Mouse (Mus musculus): Measurements from ENCODE around the gene 9130008F23Rik. TPM values are rescaled to one million over a fixed set of nuclear protein-coding genes. Genes with fewer than 3 reads are reported as not detected.

The 9130008F23Rik gene
- total and polyA plus RNA-seq, 3 experiments = not detected

- no peak overlapping the region for H3K27ac ChIP-seq (ENCODE audit: insufficient read depth, low read depth)
- H3K4me3 ChIP-seq (replicated peaks in 1 of 3; ENCODE audit: low read depth in 2 of 3, low read length in 2 of 3, poor library complexity in 1 of 3) = no peak overlapping the region
- no peaks in the 10 kb centered on the region for H3K79me2 ChIP-seq (replicated peaks; ENCODE audit: control insufficient read depth, extremely low read depth, insufficient read depth, poor library complexity, severe bottlenecking)
- dilution Hi-C loops (cut with MboI; ENCODE audit: extremely low pct_ligation_motif_present, extremely low pct_unique_long_range_greater_than_20kb, low sequenced_read_pairs) (no loop called here), in situ Hi-C loops (cut with MboI; ENCODE audit: low pct_ligation_motif_present, low pct_unique_long_range_greater_than_20kb, low sequenced_read_pairs) (no loop called here)
- peaks cover 14% of the 10 kb centered on the region for H3K9me3 ChIP-seq (replicated peaks; ENCODE audit: low read length)
- H3K4me2 ChIP-seq (ENCODE audit: insufficient read depth, low read depth, poor library complexity, severe bottlenecking) = no peak overlapping the region
- H3K27me3 ChIP-seq (replicated peaks) = no peaks in the 10 kb centered on the region
- no peaks in the 10 kb centered on the region for H3K4me1 ChIP-seq (ENCODE audit: control insufficient read depth in 1 of 2, insufficient read depth in 2 of 2)
- TF ChIP-seq PAX5 (IDR thresholded peaks at IDR 0.05; ENCODE audit: low read length) (no peak), UBTF (IDR thresholded peaks at IDR 0.05; ENCODE audit: low read depth, low read length) (no peak), CTCF (conservative IDR thresholded peaks at IDR 0.05 in 1 of 2, IDR thresholded peaks at IDR 0.05 in 1 of 2; ENCODE audit: low read depth in 2 of 2, low read length in 2 of 2) (no peak), POLR2A (IDR thresholded peaks at IDR 0.05; ENCODE audit: low read depth, low read length) (no peak), MEF2A (IDR thresholded peaks at IDR 0.05; ENCODE audit: borderline replicate concordance, low read depth, low read length) (no peak), SIN3A (IDR thresholded peaks at IDR 0.05; ENCODE audit: low read length) (no peak), JUN (IDR thresholded peaks at IDR 0.05; ENCODE audit: insufficient read depth, low read depth, low read length) (no peak), MAX (IDR thresholded peaks at IDR 0.05; ENCODE audit: low read length) (no peak), ELF1 (IDR thresholded peaks at IDR 0.05; ENCODE audit: low read depth, low read length) (no peak), USF1 (IDR thresholded peaks at IDR 0.05; ENCODE audit: low read depth, low read length) (no peak), MXI1 (IDR thresholded peaks at IDR 0.05; ENCODE audit: low read depth, low read length) (no peak), MYC (IDR thresholded peaks at IDR 0.05; ENCODE audit: low read depth, low read length) (no peak), USF2 (conservative IDR thresholded peaks at IDR 0.05; ENCODE audit: low read depth, low read length) (no peak), NELFE (IDR thresholded peaks at IDR 0.05; ENCODE audit: low read depth, low read length) (no peak), TCF12 (IDR thresholded peaks at IDR 0.05; ENCODE audit: low read depth, low read length) (no peak), RCOR1 (conservative IDR thresholded peaks at IDR 0.05; ENCODE audit: low read depth, low read length) (no peak), MAZ (IDR thresholded peaks at IDR 0.05; ENCODE audit: low read depth, low read length) (no peak)
- H3K36me3 ChIP-seq (replicated peaks in 1 of 2; ENCODE audit: control insufficient read depth in 1 of 2, insufficient read depth in 1 of 2, low read length in 1 of 2) = no peaks in the 10 kb centered on the region
- no peak for DNase-seq (ENCODE audit: extremely low read depth)
- H3K9ac ChIP-seq (ENCODE audit: insufficient read depth, low read depth) = no peak overlapping the region
These were observed 4.8 kb downstream of the 9130008F23Rik start for GRCm38 (mm10) chr17:40875568-40875967.

- Histone ChIP-seq H3K27ac (ENCODE audit: insufficient read depth, low read depth) (no peak overlapping the region), H3K4me3 (replicated peaks in 1 of 3; ENCODE audit: low read depth in 2 of 3, low read length in 2 of 3, poor library complexity in 1 of 3) (no peak overlapping the region), H3K4me2 (ENCODE audit: insufficient read depth, low read depth, poor library complexity, severe bottlenecking) (no peak overlapping the region), H3K9ac (ENCODE audit: insufficient read depth, low read depth) (no peak overlapping the region), H3K4me1 (ENCODE audit: control insufficient read depth in 1 of 2, insufficient read depth in 2 of 2) (no peaks in the 10 kb centered on the region), H3K36me3 (replicated peaks in 1 of 2; ENCODE audit: control insufficient read depth in 1 of 2, insufficient read depth in 1 of 2, low read length in 1 of 2) (no peaks in the 10 kb centered on the region), H3K27me3 (replicated peaks) (no peaks in the 10 kb centered on the region), H3K9me3 (replicated peaks; ENCODE audit: low read length) (peaks cover 5% of the 10 kb centered on the region), H3K79me2 (replicated peaks; ENCODE audit: control insufficient read depth, extremely low read depth, insufficient read depth, poor library complexity, severe bottlenecking) (no peaks in the 10 kb centered on the region)
- TF ChIP-seq JUND (conservative IDR thresholded peaks at IDR 0.05; ENCODE audit: low read depth, low read length) (no peak), JUN (IDR thresholded peaks at IDR 0.05; ENCODE audit: insufficient read depth, low read depth, low read length) (no peak), CHD1 (IDR thresholded peaks at IDR 0.05; ENCODE audit: low read depth, low read length) (no peak), ZMIZ1 (IDR thresholded peaks at IDR 0.05; ENCODE audit: low read depth, low read length) (no peak), MAX (IDR thresholded peaks at IDR 0.05; ENCODE audit: low read length) (no peak)
- in situ Hi-C loops (cut with MboI; ENCODE audit: low pct_ligation_motif_present, low pct_unique_long_range_greater_than_20kb, low sequenced_read_pairs) = no loop called here
- dilution Hi-C loops (cut with MboI; ENCODE audit: extremely low pct_ligation_motif_present, extremely low pct_unique_long_range_greater_than_20kb, low sequenced_read_pairs) = no loop called here
- no peak for DNase-seq (ENCODE audit: extremely low read depth)
These were observed 5.7 kb downstream of the 9130008F23Rik start for GRCm38 (mm10) chr17:40874701-40875100.
